Mouse (Mus musculus): Measurements from ENCODE around the gene Cacna1d.

DNA sequence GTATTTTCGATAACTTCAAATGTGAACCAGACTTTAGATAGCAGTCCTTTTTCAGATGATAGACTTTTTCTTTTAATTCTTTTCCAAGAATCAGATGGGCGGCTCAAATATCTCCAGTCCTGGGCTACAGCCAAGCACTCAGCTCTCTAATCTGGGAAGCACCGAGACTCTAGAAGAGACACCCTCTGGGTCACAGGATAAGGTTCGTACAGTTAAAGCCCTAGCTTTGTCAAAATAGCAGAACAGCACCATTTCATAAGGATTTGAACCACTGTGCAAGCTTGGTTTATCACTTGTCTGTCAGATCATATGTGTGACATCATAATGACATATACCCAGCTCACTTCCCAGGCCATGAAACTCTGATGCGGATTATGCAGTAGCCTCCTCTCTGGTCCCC lies 21.6 kb upstream of the Cacna1d start:
- no peak for TF ChIP-seq CTCF (IDR thresholded peaks at IDR 0.05; ENCODE audit: low read depth)
- TF ChIP-seq EP300 (IDR thresholded peaks at IDR 0.05; ENCODE audit: low read depth): no peak

Measured in liver, postnatal 0 days (tissue).